Mouse (Mus musculus): Measurements from ENCODE around the gene Vamp5.

DNA sequence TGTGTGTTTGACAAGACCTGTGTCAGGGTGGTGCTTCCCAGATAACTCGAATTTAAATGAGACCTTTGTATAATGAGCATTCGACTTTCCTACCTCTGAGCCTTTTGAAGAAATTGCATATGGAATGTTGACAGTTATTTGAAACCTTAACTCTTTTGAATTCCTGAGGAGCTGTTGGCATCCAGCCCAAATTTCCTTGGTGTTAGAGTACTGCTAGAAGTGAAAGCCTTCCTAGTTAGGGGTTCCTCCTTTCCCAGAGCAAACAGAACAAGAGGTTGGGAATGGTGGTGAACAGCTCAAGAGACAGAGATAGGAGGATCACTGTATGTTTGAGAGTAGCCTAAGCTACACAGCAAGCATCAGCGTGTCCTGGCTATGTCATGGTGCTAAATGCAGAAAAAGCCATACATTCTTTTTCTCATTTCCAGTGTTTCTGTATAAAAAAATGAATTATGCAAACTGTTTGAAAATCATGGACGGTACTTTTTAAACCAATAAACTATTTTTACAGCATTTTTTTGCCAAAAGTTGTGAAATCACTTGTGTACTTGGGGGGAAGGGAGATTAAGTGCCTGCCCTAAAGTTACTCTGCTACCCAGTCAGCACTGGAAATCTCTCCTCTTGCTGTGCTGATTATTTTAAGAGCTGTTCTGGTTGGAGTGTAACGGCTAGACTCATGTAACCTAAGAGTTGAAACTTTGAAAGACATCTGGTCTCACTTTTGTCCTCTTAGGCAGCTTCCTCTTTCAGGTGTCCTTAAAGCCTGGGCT lies 27.4 kb downstream of the Vamp5 start:
- TF ChIP-seq POLR2A (IDR thresholded peaks at IDR 0.05; ENCODE audit: insufficient read depth, low read depth, low read length) (no peak), CTCF (IDR thresholded peaks at IDR 0.05) (no peak)

Data from heart, adult 2 months (tissue).